In the genomic region with DNA sequence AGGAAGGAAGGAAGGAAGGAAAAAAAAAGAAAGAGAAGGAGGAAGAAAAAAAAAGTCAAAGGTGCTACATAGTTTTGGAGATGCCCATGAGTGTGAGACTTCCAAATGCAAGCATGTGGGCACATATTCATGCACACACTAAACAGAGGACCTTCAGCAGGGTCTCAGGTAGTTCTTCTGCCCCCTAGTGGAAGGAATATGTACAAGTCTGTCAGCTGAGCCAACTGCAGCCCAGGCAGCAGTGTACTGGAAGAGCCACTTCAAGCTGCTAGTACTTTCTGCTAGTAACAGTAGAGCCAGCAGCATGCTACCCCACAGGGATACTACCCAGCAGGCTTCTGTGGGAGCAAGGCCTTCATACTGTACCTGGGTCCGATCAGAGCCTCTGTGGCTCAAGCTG, we compare ENCODE assay signal across 9 mouse cellular contexts. TPM values are rescaled to one million over a fixed set of nuclear protein-coding genes. Genes with fewer than 3 reads are reported as not detected.
DNase-seq lines count a peak whose midpoint lies in the region; ATAC-seq and TF ChIP-seq lines count a peak whose summit lies in the region.
"Had no signal": no experiment of that assay in that cellular context is flagged by ENCODE, and none has a peak within 500 bp of the region (broad histone marks: within the 10 kb centered on the region; RNA-seq: fewer than 3 reads in every experiment).

No protein-coding gene starts in this region.

- TF ChIP-seq CTCF in G1E (IDR thresholded peaks at IDR 0.05; ENCODE audit: low read depth, low read length) = peak; percentile 66

- no peaks in the 10 kb centered on the region for H3K9me3 ChIP-seq in G1E (replicated peaks)
- H3K9me3 ChIP-seq: heart, embryonic 15.5 days had no signal

- peaks cover 94% of the 10 kb centered on the region for H3K36me3 ChIP-seq in G1E (replicated peaks)

- H3K27me3 ChIP-seq in G1E (ENCODE audit: insufficient read depth, low read length) = no peaks in the 10 kb centered on the region
- H3K27me3 ChIP-seq: heart, embryonic 15.5 days had no signal

- ATAC-seq in G1E (ENCODE audit: extremely low read depth, insufficient number of reproducible peaks, low FRiP score, poor library complexity, severe bottlenecking) = peak; percentile 22; the same call in 1 of the 2 replicates

- DNase-seq in 3T3-L1 (ENCODE audit: low read depth, low spot score) = peak; percentile 77
- DNase-seq in G1E (ENCODE audit: low spot score) = peak; percentile 65
- DNase-seq in cerebellum, adult 9-10 months = peak; percentile 86
- DNase-seq in forelimb bud, embryonic 11.5 days (ENCODE audit: low read depth, low spot score) = peak; percentile 75
- peak; percentile 49 for DNase-seq in kidney, postnatal 10 days
- peak; percentile 35 to 44 for DNase-seq in lung, adult 18-20 months
- DNase-seq in retina, embryonic 14.5 days (ENCODE audit: low spot score) = peak; percentile 91
- DNase-seq in spleen, postnatal 14 days (ENCODE audit: low spot score in 2 of 2) = no peak

- H3K4me1 ChIP-seq in G1E (ENCODE audit: insufficient read depth, low read depth, low read length) = peaks cover 20% of the 10 kb centered on the region

- H3K4me3 ChIP-seq in G1E (ENCODE audit: low read depth, low read length) = no peak overlapping the region
- H3K4me3 ChIP-seq: heart, embryonic 15.5 days had no signal

RNA-seq across cellular contexts. Expression of a gene that starts 9.5 kb away (rescaled TPM):
- 10.8 and 12.2 TPM in 2 replicates for total RNA-seq in G1E (2014; fragmentation: Nextera tagmentation)
- 6.8 and 6.9 TPM in 2 replicates for total RNA-seq in G1E (2017)
- 7.6 TPM in 2 replicates for polyA plus RNA-seq in G1E (2012)

RNA-seq across cellular contexts. Expression of a gene that starts 19.7 kb away (rescaled TPM):
- total RNA-seq in G1E (2014; fragmentation: Nextera tagmentation) (not detected in 2 replicates), G1E (2017) (not detected in 2 replicates)
- not detected in 2 replicates for polyA plus RNA-seq in G1E (2012)
- polyA plus RNA-seq: heart, embryonic 15.5 days had no signal

Comparison
In these comparisons a context has a peak if more than half of its experiments do, and no peak if none do; other contexts are left out.
1. DNase-seq: peak in 3T3-L1 (single experiment), G1E (single experiment), cerebellum, adult 9-10 months (single experiment), forelimb bud, embryonic 11.5 days (single experiment), kidney, postnatal 10 days (single experiment), lung, adult 18-20 months (2 of 2) and retina, embryonic 14.5 days (single experiment); none in spleen, postnatal 14 days (0 of 2).